Mouse (Mus musculus): ENCODE results near the gene Tmem52b. TPM values are rescaled to one million over a fixed set of nuclear protein-coding genes. Genes with fewer than 3 reads are reported as not detected.

Gene Tmem52b
- polyA plus RNA-seq, 1 experiment from 2014 or later = not detected

- Histone ChIP-seq H3K27me3 (no peaks in the 10 kb centered on the region), H3K9me3 (replicated peaks) (no peaks in the 10 kb centered on the region), H3K36me3 (ENCODE audit: poor library complexity, severe bottlenecking) (no peaks in the 10 kb centered on the region), H3K4me1 (no peaks in the 10 kb centered on the region), H3K4me3 (no peak overlapping the region), H3K27ac (no peak overlapping the region), H3K4me2 (no peak overlapping the region), H3K9ac (no peak overlapping the region)
- ATAC-seq = no peak
- 88% methylated on average over 8 of the region's 8 CpGs for WGBS
Observed at GRCm38 (mm10) chr6:129512868-129513267, 513 bp downstream of the Tmem52b start.

- Histone ChIP-seq H3K9ac (no peak overlapping the region), H3K27me3 (no peaks in the 10 kb centered on the region), H3K4me3 (no peak overlapping the region), H3K4me1 (no peaks in the 10 kb centered on the region), H3K9me3 (replicated peaks) (no peaks in the 10 kb centered on the region), H3K4me2 (no peak overlapping the region), H3K27ac (no peak overlapping the region), H3K36me3 (ENCODE audit: poor library complexity, severe bottlenecking) (no peaks in the 10 kb centered on the region)
- ATAC-seq = no peak
- 71% methylated on average over 1 of the region's 1 CpGs for WGBS
Observed at GRCm38 (mm10) chr6:129513409-129513808, 1.1 kb downstream of the Tmem52b start.

GRCm38 (mm10) chr6:129514376-129514775 lies 2.0 kb downstream of the Tmem52b start:
- ATAC-seq = no peak
- no peak overlapping the region for H3K27ac ChIP-seq
- no peak overlapping the region for H3K4me2 ChIP-seq
- H3K9ac ChIP-seq = no peak overlapping the region
- no peaks in the 10 kb centered on the region for H3K9me3 ChIP-seq (replicated peaks)
- H3K4me3 ChIP-seq = no peak overlapping the region
- no peaks in the 10 kb centered on the region for H3K27me3 ChIP-seq
- H3K4me1 ChIP-seq = no peaks in the 10 kb centered on the region
- H3K36me3 ChIP-seq (ENCODE audit: poor library complexity, severe bottlenecking) = no peaks in the 10 kb centered on the region
- 80% methylated on average over 2 of the region's 2 CpGs for WGBS

DNA sequence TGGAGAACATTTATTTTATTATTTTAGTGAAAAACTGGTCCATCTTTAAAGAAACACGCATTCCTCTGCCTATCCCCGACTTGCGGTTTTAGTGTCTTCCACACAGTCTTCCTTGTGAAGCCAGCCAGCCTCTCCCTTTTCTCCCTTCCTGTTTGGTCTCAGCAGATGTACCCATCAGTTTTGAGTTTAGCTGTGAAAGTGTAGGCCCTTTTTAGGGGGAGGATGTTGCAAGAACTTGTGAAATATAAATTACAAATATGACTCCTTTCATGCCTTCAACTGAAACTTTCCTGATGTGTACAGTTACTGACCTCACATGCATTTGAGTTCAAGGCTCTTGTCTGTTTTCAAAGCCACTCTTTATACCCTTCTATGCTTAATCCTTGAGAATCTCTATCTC lies 2.7 kb downstream of the Tmem52b start:
- H3K36me3 ChIP-seq (ENCODE audit: poor library complexity, severe bottlenecking) = no peaks in the 10 kb centered on the region
- no peaks in the 10 kb centered on the region for H3K27me3 ChIP-seq
- no peak overlapping the region for H3K4me2 ChIP-seq
- H3K9me3 ChIP-seq (replicated peaks) = no peaks in the 10 kb centered on the region
- ATAC-seq = no peak
- H3K9ac ChIP-seq = no peak overlapping the region
- H3K27ac ChIP-seq = no peak overlapping the region
- H3K4me1 ChIP-seq = no peaks in the 10 kb centered on the region
- H3K4me3 ChIP-seq = no peak overlapping the region
- WGBS = 92% methylated on average over 3 of the region's 3 CpGs

GRCm38 (mm10) chr6:129516388-129516787 lies 4.0 kb downstream of the Tmem52b start:
- Histone ChIP-seq H3K9ac (no peak overlapping the region), H3K4me3 (no peak overlapping the region), H3K36me3 (ENCODE audit: poor library complexity, severe bottlenecking) (no peaks in the 10 kb centered on the region), H3K9me3 (replicated peaks) (no peaks in the 10 kb centered on the region), H3K27me3 (no peaks in the 10 kb centered on the region), H3K4me2 (no peak overlapping the region), H3K4me1 (no peaks in the 10 kb centered on the region), H3K27ac (no peak overlapping the region)
- WGBS = 92% methylated on average over 10 of the region's 10 CpGs
- ATAC-seq = no peak

GRCm38 (mm10) chr6:129517752-129518408 lies 5.5 kb downstream of the Tmem52b start:
- Histone ChIP-seq H3K4me2 (no peak overlapping the region), H3K27me3 (no peaks in the 10 kb centered on the region), H3K4me1 (no peaks in the 10 kb centered on the region), H3K36me3 (ENCODE audit: poor library complexity, severe bottlenecking) (no peaks in the 10 kb centered on the region), H3K9ac (no peak overlapping the region), H3K4me3 (no peak overlapping the region), H3K9me3 (replicated peaks) (no peaks in the 10 kb centered on the region), H3K27ac (no peak overlapping the region)
- peak; percentile 83 for ATAC-seq
- 51% methylated on average over 2 of the region's 2 CpGs for WGBS

DNA sequence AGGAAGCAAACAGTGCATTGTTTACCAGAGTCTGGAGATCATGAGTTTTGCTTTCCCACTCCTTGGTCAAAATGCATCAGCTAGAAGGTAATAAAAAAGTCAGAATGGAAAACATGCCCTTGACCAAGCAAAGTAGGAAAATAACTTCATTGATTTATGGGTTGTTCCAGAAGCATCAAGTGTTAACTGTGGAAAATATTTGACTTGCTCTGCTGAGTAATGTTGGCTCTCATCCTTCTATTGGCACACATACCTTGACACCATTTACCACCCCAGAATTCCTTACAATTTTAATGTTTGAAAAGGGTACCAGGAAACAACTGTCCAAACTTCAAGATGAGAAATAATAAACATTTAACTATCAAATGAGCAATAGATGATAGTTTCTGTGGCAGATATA lies 13.7 kb downstream of the Tmem52b start:
- no peak overlapping the region for H3K9ac ChIP-seq
- no peak overlapping the region for H3K4me3 ChIP-seq
- no peak overlapping the region for H3K4me2 ChIP-seq
- no peaks in the 10 kb centered on the region for H3K27me3 ChIP-seq
- no peak for ATAC-seq
- H3K27ac ChIP-seq = no peak overlapping the region
- H3K9me3 ChIP-seq (replicated peaks) = no peaks in the 10 kb centered on the region
- H3K4me1 ChIP-seq = no peaks in the 10 kb centered on the region
- no peaks in the 10 kb centered on the region for H3K36me3 ChIP-seq (ENCODE audit: poor library complexity, severe bottlenecking)

DNA sequence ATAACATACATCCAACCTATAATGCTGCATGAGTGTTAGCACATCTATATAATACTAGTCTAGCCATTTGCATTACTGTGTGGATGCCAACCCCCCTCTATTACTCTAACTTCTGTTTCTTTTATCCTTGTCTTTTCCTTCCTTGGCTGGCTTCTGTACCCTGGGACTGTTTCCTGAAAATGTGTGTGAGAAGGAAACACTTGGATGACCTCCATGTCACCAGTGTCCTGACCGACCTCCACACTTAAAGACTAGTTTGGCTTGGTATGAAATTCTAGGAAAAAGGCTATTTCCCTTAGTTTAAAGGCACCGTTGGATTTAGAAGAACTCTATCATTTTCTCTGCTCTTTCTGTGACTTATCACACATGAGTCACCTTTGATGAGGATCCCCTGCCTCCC lies 15.1 kb downstream of the Tmem52b start:
- H3K4me1 ChIP-seq = peaks cover 2% of the 10 kb centered on the region; the same call in 1 of the 2 replicates
- no peaks in the 10 kb centered on the region for H3K9me3 ChIP-seq (replicated peaks)
- H3K4me3 ChIP-seq = no peak overlapping the region
- no peaks in the 10 kb centered on the region for H3K36me3 ChIP-seq (ENCODE audit: poor library complexity, severe bottlenecking)
- H3K4me2 ChIP-seq = no peak overlapping the region
- H3K27ac ChIP-seq = no peak overlapping the region
- WGBS = 91% methylated on average over 2 of the region's 2 CpGs
- ATAC-seq = no peak
- H3K27me3 ChIP-seq = no peaks in the 10 kb centered on the region
- H3K9ac ChIP-seq = no peak overlapping the region

- no peak for ATAC-seq
- H3K4me1 ChIP-seq = peaks cover 7% of the 10 kb centered on the region
- H3K4me3 ChIP-seq = no peak overlapping the region
- WGBS = 93% methylated on average over 1 of the region's 1 CpGs
- H3K9me3 ChIP-seq (replicated peaks) = no peaks in the 10 kb centered on the region
- H3K9ac ChIP-seq = no peak overlapping the region
- H3K36me3 ChIP-seq (ENCODE audit: poor library complexity, severe bottlenecking) = no peaks in the 10 kb centered on the region
- H3K4me2 ChIP-seq = no peak overlapping the region
- H3K27me3 ChIP-seq = no peaks in the 10 kb centered on the region
- H3K27ac ChIP-seq = no peak overlapping the region
Observed at GRCm38 (mm10) chr6:129529605-129530004, 17.2 kb downstream of the Tmem52b start.

DNA sequence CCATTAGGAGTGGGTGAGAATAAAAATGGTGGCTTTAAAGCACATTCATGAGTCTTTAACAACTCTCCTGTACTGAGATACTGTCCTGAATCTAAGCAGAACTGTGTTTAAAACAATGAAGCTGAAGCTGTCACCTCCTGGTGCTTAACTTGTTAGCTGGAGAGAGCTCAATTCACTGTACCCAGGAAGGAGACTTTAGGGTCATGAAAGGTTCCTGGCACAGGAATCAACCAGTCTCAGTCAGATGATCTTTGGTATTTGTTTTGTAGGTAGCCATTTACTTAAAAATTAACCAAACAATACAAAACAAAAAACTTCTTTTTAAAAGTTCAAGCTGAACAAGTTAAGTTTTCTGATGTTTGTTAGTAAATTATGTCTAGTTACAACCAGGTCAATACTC lies 17.9 kb downstream of the Tmem52b start:
- H3K4me1 ChIP-seq = peaks cover 14% of the 10 kb centered on the region
- no peak overlapping the region for H3K27ac ChIP-seq
- H3K27me3 ChIP-seq = no peaks in the 10 kb centered on the region
- H3K9me3 ChIP-seq (replicated peaks) = no peaks in the 10 kb centered on the region
- no peak overlapping the region for H3K4me2 ChIP-seq
- H3K4me3 ChIP-seq = no peak overlapping the region
- H3K36me3 ChIP-seq (ENCODE audit: poor library complexity, severe bottlenecking) = no peaks in the 10 kb centered on the region
- H3K9ac ChIP-seq = no peak overlapping the region
- no peak for ATAC-seq

DNA sequence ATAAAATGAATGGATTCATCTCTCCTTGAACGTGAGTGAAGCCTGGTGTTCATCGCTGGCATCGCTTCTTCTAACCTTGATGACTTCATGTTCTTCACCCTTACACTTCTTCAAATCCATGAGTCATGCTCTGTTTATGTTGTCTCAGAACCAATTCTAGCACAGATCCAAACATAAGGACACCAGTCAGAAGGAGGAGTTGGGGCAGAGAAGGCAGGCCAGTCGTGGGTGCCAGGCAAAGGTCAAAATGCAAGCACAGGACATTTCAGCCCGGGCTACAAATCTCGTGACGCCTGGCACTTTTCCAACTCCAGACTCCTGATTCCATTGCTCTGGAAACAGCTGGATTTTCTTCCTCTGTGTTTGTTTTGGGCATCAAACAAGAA lies 20.2 kb downstream of the Tmem52b start:
- Histone ChIP-seq H3K4me3 (peak overlapping the region; percentile 90), H3K27me3 (no peaks in the 10 kb centered on the region), H3K27ac (peak overlapping the region; percentile 37), H3K4me1 (peaks cover 21% of the 10 kb centered on the region), H3K9ac (peak overlapping the region; percentile 83; the same call in 1 of the 2 replicates), H3K36me3 (ENCODE audit: poor library complexity, severe bottlenecking) (peaks cover 5% of the 10 kb centered on the region; the same call in 1 of the 2 replicates), H3K9me3 (replicated peaks) (no peaks in the 10 kb centered on the region), H3K4me2 (peak overlapping the region; percentile 75)
- peak; percentile 33 for ATAC-seq
- WGBS = 35% methylated on average over 7 of the region's 7 CpGs

GRCm38 (mm10) chr6:129532942-129533860 lies 20.8 kb downstream of the Tmem52b start, which contains the start of gene Gabarapl1:
Gene Gabarapl1, plus strand, starts transcription at chr6:129533160.
- under 1% methylated on average over 55 of the region's 55 CpGs for WGBS
- Histone ChIP-seq H3K27ac (peak within 1 kb of the TSS; percentile 37), H3K36me3 (ENCODE audit: poor library complexity, severe bottlenecking) (peaks cover 10% of the 10 kb centered on the region), H3K9ac (peak within 1 kb of the TSS; percentile 83), H3K4me1 (peaks cover 21% of the 10 kb centered on the region), H3K27me3 (no peaks in the 10 kb centered on the region), H3K4me2 (peak within 1 kb of the TSS; percentile 75), H3K9me3 (replicated peaks) (no peaks in the 10 kb centered on the region), H3K4me3 (peak within 1 kb of the TSS; percentile 90)
- peak; percentile 90 for ATAC-seq
